Mouse (Mus musculus) G1E (cell line): ENCODE measurements around the gene Zc3h7a. TPM values are rescaled to one million over a fixed set of nuclear protein-coding genes. Genes with fewer than 3 reads are reported as not detected.

Experiments used
- ATAC-seq: 2 replicates; pipeline ENCODE4 v1.8.0; 2016; ENCODE audit warnings: mild to moderate bottlenecking; ENCODE audit not compliant: insufficient number of reproducible peaks, poor library complexity, low FRiP score, severe bottlenecking; ENCODE audit errors: extremely low read depth
- DNase-seq: peaks from one replicate; pipeline ENCODE4 v3.0.0; 2012; ENCODE audit warnings: low spot score
- H3K27me3 ChIP-seq: 2 replicates; pipeline ENCODE4 v1.6.1; 2012; ENCODE audit warnings: mild to moderate bottlenecking, low read length, inconsistent platforms; ENCODE audit not compliant: insufficient read depth
- H3K36me3 ChIP-seq: replicated peaks from 2 replicates; pipeline ENCODE3; 2012; ENCODE audit warnings: mild to moderate bottlenecking, inconsistent platforms
- H3K4me1 ChIP-seq: 2 replicates; pipeline ENCODE4 v1.6.1; 2012; ENCODE audit warnings: low read depth, low read length, inconsistent platforms, mixed read lengths; ENCODE audit not compliant: insufficient read depth
- H3K4me3 ChIP-seq: 2 replicates; pipeline ENCODE4 v1.5.1; 2012; ENCODE audit warnings: low read depth, mild to moderate bottlenecking, inconsistent platforms, low read length, moderate library complexity, mixed read lengths
- H3K9me3 ChIP-seq: replicated peaks from 2 replicates; pipeline ENCODE4 v1.6.1; 2012; ENCODE audit warnings: inconsistent platforms
- CTCF ChIP-seq: IDR thresholded peaks from 2 replicates; pipeline ENCODE4 v1.5.1; 2012; ENCODE audit warnings: low read depth, low read length, inconsistent platforms, mixed read lengths
- GATA1 ChIP-seq: IDR thresholded peaks from 2 replicates; pipeline ENCODE4 v1.6.1; 2012; ENCODE audit warnings: borderline replicate concordance, low read length, inconsistent platforms, mixed read lengths
- GATA2 ChIP-seq: IDR thresholded peaks from 2 replicates; pipeline ENCODE4 v1.6.1; 2012; ENCODE audit warnings: low read depth, low read length, inconsistent platforms, borderline replicate concordance
- POLR2AphosphoS5 ChIP-seq: IDR thresholded peaks from 2 replicates; pipeline ENCODE4 v1.6.1; 2012; ENCODE audit warnings: low read depth, low read length, inconsistent platforms; ENCODE audit not compliant: insufficient replicate concordance
- TAL1 ChIP-seq: conservative IDR thresholded peaks from 2 replicates; pipeline ENCODE4 v1.6.1; 2012; ENCODE audit warnings: low read depth, low read length, inconsistent platforms, mixed read lengths
- polyA plus RNA-seq: library from polyadenylated mRNA; stranded (reverse); fragments of >175 nt; gene quantifications from 2 replicates; pipeline ENCODE4 v1.2.3, GENCODE M21; 2012
- total RNA-seq, 2 experiments: library from RNA; stranded (forward) in 1 of 2; stranded (reverse) in 1 of 2; fragments of 200-1000 nt in 1 of 2; fragments of >200 nt in 1 of 2; fragmentation: Nextera tagmentation in 1 of 2; gene quantifications; 2 replicates each; pipeline ENCODE4 v1.2.3; 2014 to 2017

Zc3h7a gene
- total and polyA plus RNA-seq, 3 experiments: 12.0 to 270 (median 262) TPM

- Histone ChIP-seq H3K4me3 (no peak overlapping the region), H3K36me3 (peaks cover 79% of the 10 kb centered on the region), H3K4me1 (no peaks in the 10 kb centered on the region), H3K27me3 (no peaks in the 10 kb centered on the region), H3K9me3 (no peaks in the 10 kb centered on the region)
- TF ChIP-seq GATA2 (no peak), GATA1 (no peak), POLR2AphosphoS5 (no peak), TAL1 (no peak), CTCF (no peak)
- no peak for ATAC-seq
- no peak for DNase-seq
Observed at GRCm38 (mm10) chr16:11125371-11125770, 50.8 kb downstream of the Zc3h7a start.

GRCm38 (mm10) chr16:11124110-11124509 is 52.1 kb downstream of the Zc3h7a start:
- Histone ChIP-seq H3K4me3 (no peak overlapping the region), H3K36me3 (peaks cover 91% of the 10 kb centered on the region), H3K27me3 (no peaks in the 10 kb centered on the region), H3K4me1 (no peaks in the 10 kb centered on the region), H3K9me3 (no peaks in the 10 kb centered on the region)
- no peak for ATAC-seq
- TF ChIP-seq GATA2 (no peak), POLR2AphosphoS5 (no peak), TAL1 (no peak), CTCF (no peak), GATA1 (no peak)
- DNase-seq: no peak

- peaks cover 89% of the 10 kb centered on the region for H3K36me3 ChIP-seq
- no peak for ATAC-seq
Observed at GRCm38 (mm10) chr16:11122625-11123024, 53.6 kb downstream of the Zc3h7a start.

GRCm38 (mm10) chr16:11109198-11109740 is 66.9 kb downstream of the Zc3h7a start:
- TF ChIP-seq GATA2 (no peak), TAL1 (no peak), POLR2AphosphoS5 (no peak), CTCF (peak; percentile 20; the same call in 1 of the 2 replicates), GATA1 (no peak)
- Histone ChIP-seq H3K36me3 (peaks cover 61% of the 10 kb centered on the region), H3K9me3 (no peaks in the 10 kb centered on the region), H3K4me3 (no peak overlapping the region), H3K4me1 (no peaks in the 10 kb centered on the region), H3K27me3 (no peaks in the 10 kb centered on the region)
- ATAC-seq (no peak), DNase-seq (no peak)

More at GRCm38 (mm10) chr16:11122625-11123024, 53.6 kb downstream of the Zc3h7a start:
- Histone ChIP-seq H3K4me1 (no peaks in the 10 kb centered on the region), H3K9me3 (no peaks in the 10 kb centered on the region), H3K27me3 (no peaks in the 10 kb centered on the region), H3K4me3 (no peak overlapping the region)
- TF ChIP-seq GATA2: no peak
- no peak for TF ChIP-seq POLR2AphosphoS5
- DNase-seq: no peak

GRCm38 (mm10) chr16:11104905-11105304 is 71.3 kb downstream of the Zc3h7a start:
- Histone ChIP-seq H3K9me3 (no peaks in the 10 kb centered on the region), H3K4me3 (no peak overlapping the region), H3K4me1 (no peaks in the 10 kb centered on the region), H3K27me3 (no peaks in the 10 kb centered on the region), H3K36me3 (peaks cover 70% of the 10 kb centered on the region)
- TF ChIP-seq TAL1: no peak
- TF ChIP-seq GATA2: no peak
- TF ChIP-seq POLR2AphosphoS5: no peak
- TF ChIP-seq GATA1: no peak
- TF ChIP-seq CTCF: no peak
- ATAC-seq (no peak), DNase-seq (no peak)

DNA sequence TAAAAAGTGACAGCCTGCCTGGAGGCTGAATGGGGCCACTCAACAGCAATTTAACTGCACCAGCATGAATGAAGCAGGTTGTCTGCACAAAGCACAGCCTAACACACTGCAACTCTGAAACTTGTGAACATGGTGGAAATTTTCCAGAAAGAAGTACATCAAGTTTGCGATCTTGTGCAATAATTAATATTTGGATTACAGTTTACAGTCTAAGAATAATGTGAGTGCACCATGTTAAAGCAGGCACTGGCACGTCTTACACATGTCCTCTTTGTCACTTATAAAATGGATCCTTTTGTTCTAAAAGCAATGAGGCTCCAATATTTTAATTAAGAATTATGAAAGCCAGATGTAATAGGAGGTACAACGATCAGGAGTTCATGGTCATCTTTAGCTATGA is 78.9 kb downstream of the Zc3h7a start:
- H3K4me3 ChIP-seq: no peak overlapping the region
- H3K4me1 ChIP-seq: peaks cover 6% of the 10 kb centered on the region; the same call in 1 of the 2 replicates
- no peak for DNase-seq
- H3K36me3 ChIP-seq: peaks cover 90% of the 10 kb centered on the region
- H3K9me3 ChIP-seq: no peaks in the 10 kb centered on the region
- no peaks in the 10 kb centered on the region for H3K27me3 ChIP-seq
- no peak for TF ChIP-seq CTCF
- no peak for ATAC-seq

DNA sequence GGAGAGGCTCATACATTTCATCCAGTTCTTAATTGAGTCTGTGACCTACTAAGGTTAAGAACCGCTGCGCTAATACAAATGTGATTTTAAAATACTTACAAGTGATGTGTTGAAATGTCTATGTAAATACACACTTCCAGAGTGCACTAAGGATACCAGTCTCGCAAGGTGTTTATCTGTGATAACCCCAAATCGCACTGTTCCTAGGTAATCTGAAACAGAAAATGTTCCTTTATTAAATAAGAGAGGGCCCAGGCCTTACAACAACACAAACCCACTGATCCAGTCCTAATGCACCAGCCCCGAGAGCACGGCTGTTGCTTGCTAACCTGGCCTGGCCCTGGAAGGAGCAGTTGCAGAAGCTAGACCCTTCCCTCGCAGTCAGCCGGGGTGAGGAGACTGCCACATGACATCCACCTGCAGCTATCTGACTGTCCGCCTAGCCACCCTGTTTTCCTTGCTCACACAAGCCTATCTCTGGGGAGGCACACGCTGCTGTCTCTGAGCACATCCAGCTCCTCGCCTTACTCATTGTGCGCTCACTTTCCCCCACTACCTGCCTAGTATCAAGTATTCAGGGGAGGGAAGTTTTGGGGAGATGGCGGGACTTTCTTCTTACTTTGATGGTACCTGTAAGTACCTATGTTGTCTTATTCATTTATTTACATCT is 82.3 kb downstream of the Zc3h7a start:
- Histone ChIP-seq H3K4me3 (no peak overlapping the region), H3K9me3 (no peaks in the 10 kb centered on the region), H3K4me1 (peaks cover 6% of the 10 kb centered on the region; the same call in 1 of the 2 replicates), H3K36me3 (peaks cover 95% of the 10 kb centered on the region), H3K27me3 (no peaks in the 10 kb centered on the region)
- ATAC-seq (no peak), DNase-seq (no peak)
- TF ChIP-seq CTCF (no peak), POLR2AphosphoS5 (no peak), TAL1 (no peak), GATA1 (no peak), GATA2 (no peak)
